Mouse (Mus musculus): Measurements from ENCODE around the gene Hacl1. TPM values are rescaled to one million over a fixed set of nuclear protein-coding genes. Genes with fewer than 3 reads are reported as not detected.

Gene Hacl1
- polyA plus RNA-seq, 1 experiment from 2014 or later = 6.9 TPM

DNA sequence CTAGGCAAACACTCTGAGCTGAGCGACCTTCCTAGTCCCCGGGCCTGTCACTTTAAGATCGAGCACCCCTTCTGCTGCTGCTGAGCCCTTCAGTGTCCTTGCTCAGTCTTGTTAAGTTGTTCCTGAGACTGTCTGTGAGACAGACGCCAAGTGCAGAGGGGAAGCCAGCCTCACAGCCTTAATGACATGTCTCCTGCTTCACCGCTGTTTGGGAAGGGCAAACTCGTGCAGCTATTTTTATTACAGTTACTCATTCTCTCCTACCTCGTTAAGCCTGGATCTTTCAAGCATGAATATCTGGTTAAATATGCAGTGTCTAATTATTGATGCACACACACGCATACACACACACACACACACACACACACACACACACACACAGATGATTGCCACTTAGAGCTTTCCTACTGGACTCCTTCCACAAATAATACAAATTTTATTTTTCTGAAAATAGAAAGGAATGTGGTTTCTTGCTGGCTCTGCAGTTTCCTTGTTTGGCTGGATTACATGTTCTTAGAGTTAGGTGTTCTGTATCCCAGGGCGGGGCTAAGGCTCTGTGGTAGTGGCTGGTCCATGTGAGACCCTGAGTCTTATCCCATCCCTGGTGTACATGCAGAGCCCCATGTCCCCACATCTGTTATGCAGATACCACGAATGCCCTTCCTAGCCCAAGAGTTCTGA is 18.6 kb upstream of the Hacl1 start:
- peaks cover 53% of the 10 kb centered on the region for H3K4me1 ChIP-seq
- H3K4me2 ChIP-seq (replicated peaks) = no peak overlapping the region
- H3K4me3 ChIP-seq = no peak overlapping the region
- ATAC-seq (ENCODE audit: low FRiP score) = no peak
- no peaks in the 10 kb centered on the region for H3K36me3 ChIP-seq
- H3K9me3 ChIP-seq (replicated peaks) = no peaks in the 10 kb centered on the region
- no peaks in the 10 kb centered on the region for H3K27me3 ChIP-seq
- WGBS = 64% methylated on average over 10 of the region's 10 CpGs
- H3K27ac ChIP-seq = peak overlapping the region; percentile 70
- H3K9ac ChIP-seq = no peak overlapping the region

DNA sequence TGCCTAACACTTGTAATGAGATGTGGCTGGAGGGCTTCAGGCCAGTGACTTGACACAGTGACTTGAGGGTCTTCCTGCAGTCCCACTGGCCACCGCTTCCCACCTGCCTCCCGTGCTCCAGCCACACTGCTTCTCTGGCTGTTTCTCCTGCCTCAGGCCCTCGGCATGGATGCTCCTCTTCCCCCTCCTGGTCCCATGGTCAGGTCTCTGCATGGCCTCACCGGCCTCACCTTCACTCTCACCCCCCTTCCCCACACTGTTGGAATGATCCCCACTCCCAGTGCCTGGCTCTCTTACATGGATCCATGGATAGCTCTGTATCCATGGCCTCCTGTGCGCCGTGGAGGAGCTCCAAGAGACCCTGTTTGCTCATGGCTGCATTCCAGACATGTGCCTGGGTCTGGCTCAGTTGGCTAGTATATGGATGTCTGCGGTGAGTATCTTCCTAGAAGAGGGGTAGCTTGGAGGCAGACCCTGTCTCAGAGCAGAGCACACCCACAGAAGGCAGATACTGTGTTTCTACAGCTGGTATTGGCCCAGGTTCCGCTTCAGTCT is 17.1 kb upstream of the Hacl1 start:
- no peaks in the 10 kb centered on the region for H3K9me3 ChIP-seq (replicated peaks)
- no peaks in the 10 kb centered on the region for H3K27me3 ChIP-seq
- H3K9ac ChIP-seq = no peak overlapping the region
- no peak overlapping the region for H3K4me2 ChIP-seq (replicated peaks)
- 91% methylated on average over 8 of the region's 8 CpGs for WGBS
- peaks cover 40% of the 10 kb centered on the region for H3K4me1 ChIP-seq
- no peak for ATAC-seq (ENCODE audit: low FRiP score)
- no peaks in the 10 kb centered on the region for H3K36me3 ChIP-seq
- no peak overlapping the region for H3K27ac ChIP-seq
- H3K4me3 ChIP-seq = no peak overlapping the region

DNA sequence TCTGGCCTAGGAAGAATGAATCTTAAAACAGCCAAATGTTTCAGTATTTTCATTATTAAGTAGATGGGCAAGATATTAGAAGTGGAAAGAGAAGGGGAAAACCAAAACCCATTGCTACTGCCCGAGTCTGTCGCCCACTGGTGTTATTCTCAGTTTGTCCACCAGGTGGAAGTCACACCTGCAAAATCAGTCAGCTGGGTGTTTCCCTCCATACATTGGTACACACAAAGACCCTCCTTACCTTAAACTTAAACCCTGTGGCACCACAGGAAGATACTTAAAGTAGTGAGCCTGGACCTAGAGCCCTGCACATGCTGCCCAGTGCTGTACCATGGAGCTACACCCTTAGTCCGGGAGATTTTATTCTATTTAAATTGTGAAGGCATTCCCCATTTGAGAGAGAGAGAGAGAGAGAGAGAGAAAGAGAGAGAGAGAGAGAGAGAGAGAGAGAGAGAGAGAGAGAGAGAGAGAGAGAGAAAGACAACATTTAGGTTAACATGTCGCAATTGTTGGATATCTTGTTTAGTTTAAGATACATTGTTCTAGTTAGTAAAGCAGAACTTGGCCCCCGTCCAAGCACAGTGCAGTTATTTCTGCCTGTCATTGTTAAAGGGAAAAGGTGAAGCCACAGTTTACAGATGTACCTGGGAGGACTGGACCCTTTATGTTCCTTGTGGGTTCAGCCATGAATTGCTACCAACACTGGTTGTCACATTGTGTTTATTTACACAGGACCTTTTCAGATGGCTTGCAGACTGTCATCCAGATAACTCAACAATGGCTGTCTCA is 16.0 kb upstream of the Hacl1 start:
- H3K27ac ChIP-seq = no peak overlapping the region
- peaks cover 28% of the 10 kb centered on the region for H3K4me1 ChIP-seq

GRCm38 (mm10) chr14:31656386-31656785 is 15.3 kb upstream of the Hacl1 start:
- peaks cover 24% of the 10 kb centered on the region for H3K4me1 ChIP-seq
- H3K9me3 ChIP-seq (replicated peaks) = no peaks in the 10 kb centered on the region
- no peak for ATAC-seq (ENCODE audit: low FRiP score)
- no peaks in the 10 kb centered on the region for H3K27me3 ChIP-seq
- no peak overlapping the region for H3K4me2 ChIP-seq (replicated peaks)
- no peak overlapping the region for H3K9ac ChIP-seq
- H3K36me3 ChIP-seq = no peaks in the 10 kb centered on the region
- H3K27ac ChIP-seq = no peak overlapping the region
- H3K4me3 ChIP-seq = no peak overlapping the region
- 83% methylated on average over 7 of the region's 7 CpGs for WGBS

More for the DNA sequence above, 16.0 kb upstream of the Hacl1 start:
- H3K36me3 ChIP-seq = no peaks in the 10 kb centered on the region
- H3K4me3 ChIP-seq = no peak overlapping the region
- H3K27me3 ChIP-seq = no peaks in the 10 kb centered on the region
- H3K9me3 ChIP-seq (replicated peaks) = no peaks in the 10 kb centered on the region
- ATAC-seq (ENCODE audit: low FRiP score) = no peak
- H3K9ac ChIP-seq = no peak overlapping the region
- H3K4me2 ChIP-seq (replicated peaks) = no peak overlapping the region
- 42% methylated on average over 5 of the region's 5 CpGs for WGBS

DNA sequence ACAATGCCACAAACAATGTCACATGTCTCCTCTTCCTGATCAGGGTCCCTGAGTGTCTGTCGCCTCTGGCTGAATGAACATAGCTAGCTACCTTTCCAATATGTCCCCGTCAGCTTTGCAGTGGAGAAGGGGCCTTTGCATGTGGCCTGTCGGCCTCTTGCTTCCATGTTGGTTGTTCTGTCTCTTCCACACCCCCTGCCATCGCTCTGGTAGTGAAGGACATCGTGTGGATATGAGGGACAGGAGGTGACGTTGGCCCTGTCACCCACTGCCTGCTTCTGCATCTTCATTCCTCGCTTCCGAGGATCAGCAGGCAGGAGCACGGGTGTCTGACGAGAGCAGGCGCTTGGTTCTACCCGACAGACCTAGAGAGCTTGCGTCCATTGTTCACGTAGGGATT is 14.3 kb upstream of the Hacl1 start:
- Histone ChIP-seq H3K9ac (no peak overlapping the region), H3K36me3 (no peaks in the 10 kb centered on the region), H3K4me2 (replicated peaks) (no peak overlapping the region), H3K9me3 (replicated peaks) (peaks cover 2% of the 10 kb centered on the region; the same call in 1 of the 2 replicates), H3K27me3 (no peaks in the 10 kb centered on the region), H3K27ac (no peak overlapping the region), H3K4me1 (peaks cover 17% of the 10 kb centered on the region), H3K4me3 (no peak overlapping the region)
- 81% methylated on average over 14 of the region's 14 CpGs for WGBS
- ATAC-seq (ENCODE audit: low FRiP score) = no peak

GRCm38 (mm10) chr14:31654816-31655215 is 13.7 kb upstream of the Hacl1 start:
- Histone ChIP-seq H3K27me3 (no peaks in the 10 kb centered on the region), H3K9me3 (replicated peaks) (peaks cover 3% of the 10 kb centered on the region; the same call in 1 of the 2 replicates), H3K27ac (no peak overlapping the region), H3K9ac (no peak overlapping the region), H3K4me2 (replicated peaks) (no peak overlapping the region), H3K4me3 (no peak overlapping the region), H3K4me1 (peaks cover 12% of the 10 kb centered on the region), H3K36me3 (no peaks in the 10 kb centered on the region)
- WGBS = 87% methylated on average over 5 of the region's 5 CpGs
- no peak for ATAC-seq (ENCODE audit: low FRiP score)

- WGBS = 84% methylated on average over 14 of the region's 14 CpGs
- no peaks in the 10 kb centered on the region for H3K27me3 ChIP-seq
- H3K4me3 ChIP-seq = no peak overlapping the region
- no peak overlapping the region for H3K27ac ChIP-seq
- no peaks in the 10 kb centered on the region for H3K36me3 ChIP-seq
- H3K9ac ChIP-seq = no peak overlapping the region
- ATAC-seq (ENCODE audit: low FRiP score) = no peak
- H3K4me1 ChIP-seq = peaks cover 4% of the 10 kb centered on the region; the same call in 1 of the 2 replicates
- peaks cover 3% of the 10 kb centered on the region; the same call in 1 of the 2 replicates for H3K9me3 ChIP-seq (replicated peaks)
- no peak overlapping the region for H3K4me2 ChIP-seq (replicated peaks)
These were observed 12.2 kb upstream of the Hacl1 start for GRCm38 (mm10) chr14:31653101-31653875.

GRCm38 (mm10) chr14:31652624-31653023 is 11.5 kb upstream of the Hacl1 start:
- H3K9me3 ChIP-seq (replicated peaks) = peaks cover 3% of the 10 kb centered on the region; the same call in 1 of the 2 replicates
- H3K36me3 ChIP-seq = no peaks in the 10 kb centered on the region
- H3K27me3 ChIP-seq = no peaks in the 10 kb centered on the region
- no peak overlapping the region for H3K4me2 ChIP-seq (replicated peaks)
- 86% methylated on average over 1 of the region's 1 CpGs for WGBS
- no peak overlapping the region for H3K4me3 ChIP-seq
- no peak for ATAC-seq (ENCODE audit: low FRiP score)
- peaks cover 4% of the 10 kb centered on the region; the same call in 1 of the 2 replicates for H3K4me1 ChIP-seq
- no peak overlapping the region for H3K27ac ChIP-seq
- H3K9ac ChIP-seq = no peak overlapping the region

- Histone ChIP-seq H3K27ac (no peak overlapping the region), H3K36me3 (no peaks in the 10 kb centered on the region), H3K9me3 (replicated peaks) (peaks cover 3% of the 10 kb centered on the region; the same call in 1 of the 2 replicates), H3K4me1 (no peaks in the 10 kb centered on the region), H3K4me3 (no peak overlapping the region), H3K4me2 (replicated peaks) (no peak overlapping the region), H3K27me3 (no peaks in the 10 kb centered on the region), H3K9ac (no peak overlapping the region)
- no peak for ATAC-seq (ENCODE audit: low FRiP score)
- WGBS = 72% methylated on average over 5 of the region's 5 CpGs
These were observed 11.0 kb upstream of the Hacl1 start for GRCm38 (mm10) chr14:31652106-31652505.

DNA sequence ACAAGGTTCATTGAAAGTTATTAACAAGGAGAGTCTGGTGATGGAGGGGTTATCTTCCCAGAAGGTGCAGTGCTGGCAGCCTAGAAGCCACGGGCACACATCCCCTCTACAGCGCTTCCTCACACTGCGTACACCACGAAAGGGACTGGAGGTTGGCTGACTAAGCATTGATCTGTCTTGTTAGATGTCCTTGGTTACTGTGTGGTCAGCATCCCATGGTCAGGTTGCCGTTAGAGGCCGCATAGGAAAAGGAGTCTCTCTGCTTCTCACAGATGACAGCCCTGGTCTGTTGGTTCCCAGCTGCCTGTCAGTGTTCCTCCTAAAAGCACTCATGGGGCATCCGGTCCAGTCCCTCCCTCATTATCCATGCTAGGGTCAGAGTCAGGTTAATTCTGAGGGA is 10.1 kb upstream of the Hacl1 start:
- no peaks in the 10 kb centered on the region for H3K4me1 ChIP-seq
- H3K4me2 ChIP-seq (replicated peaks) = no peak overlapping the region
- H3K4me3 ChIP-seq = no peak overlapping the region
- H3K36me3 ChIP-seq = no peaks in the 10 kb centered on the region
- 85% methylated on average over 7 of the region's 7 CpGs for WGBS
- H3K9ac ChIP-seq = no peak overlapping the region
- no peak for ATAC-seq (ENCODE audit: low FRiP score)
- H3K27me3 ChIP-seq = no peaks in the 10 kb centered on the region
- no peak overlapping the region for H3K27ac ChIP-seq
- peaks cover 3% of the 10 kb centered on the region; the same call in 1 of the 2 replicates for H3K9me3 ChIP-seq (replicated peaks)

- Histone ChIP-seq H3K36me3 (no peaks in the 10 kb centered on the region), H3K27ac (no peak overlapping the region), H3K27me3 (no peaks in the 10 kb centered on the region), H3K4me3 (no peak overlapping the region), H3K4me2 (replicated peaks) (no peak overlapping the region), H3K9ac (no peak overlapping the region), H3K4me1 (no peaks in the 10 kb centered on the region), H3K9me3 (replicated peaks) (peaks cover 3% of the 10 kb centered on the region; the same call in 1 of the 2 replicates)
- WGBS = 100% methylated on average over 3 of the region's 3 CpGs
- no peak for ATAC-seq (ENCODE audit: low FRiP score)
These were observed 9.3 kb upstream of the Hacl1 start for GRCm38 (mm10) chr14:31650347-31650746.

GRCm38 (mm10) chr14:31647991-31648390 is 6.9 kb upstream of the Hacl1 start:
- ATAC-seq (ENCODE audit: low FRiP score) = no peak
- WGBS = 90% methylated on average over 10 of the region's 10 CpGs
- H3K36me3 ChIP-seq = no peaks in the 10 kb centered on the region
- no peak overlapping the region for H3K4me2 ChIP-seq (replicated peaks)
- H3K4me1 ChIP-seq = no peaks in the 10 kb centered on the region
- H3K27ac ChIP-seq = no peak overlapping the region
- no peaks in the 10 kb centered on the region for H3K27me3 ChIP-seq
- no peak overlapping the region for H3K4me3 ChIP-seq
- no peak overlapping the region for H3K9ac ChIP-seq
- H3K9me3 ChIP-seq (replicated peaks) = peaks cover 3% of the 10 kb centered on the region; the same call in 1 of the 2 replicates

All from hindbrain, embryonic 12.5 days (tissue).